Mouse (Mus musculus): ENCODE data around the gene Atxn1.
A peak's percentile ranks its signal among the peaks of the same experiment; 100 is the strongest.

The Atxn1 gene

GRCm38 (mm10) chr13:45964853-45965593 lies at the start of gene Atxn1:
TSS of gene Atxn1 (minus strand) at chr13:45965008.
- peak; percentile 77 for DNase-seq (ENCODE audit: low spot score)

- no peak for DNase-seq (ENCODE audit: low spot score)
Measured at GRCm38 (mm10) chr13:46011232-46011631, 46.4 kb upstream of the Atxn1 start.

GRCm38 (mm10) chr13:46010075-46010474 lies 45.3 kb upstream of the Atxn1 start:
- DNase-seq (ENCODE audit: low spot score), result no peak

DNA sequence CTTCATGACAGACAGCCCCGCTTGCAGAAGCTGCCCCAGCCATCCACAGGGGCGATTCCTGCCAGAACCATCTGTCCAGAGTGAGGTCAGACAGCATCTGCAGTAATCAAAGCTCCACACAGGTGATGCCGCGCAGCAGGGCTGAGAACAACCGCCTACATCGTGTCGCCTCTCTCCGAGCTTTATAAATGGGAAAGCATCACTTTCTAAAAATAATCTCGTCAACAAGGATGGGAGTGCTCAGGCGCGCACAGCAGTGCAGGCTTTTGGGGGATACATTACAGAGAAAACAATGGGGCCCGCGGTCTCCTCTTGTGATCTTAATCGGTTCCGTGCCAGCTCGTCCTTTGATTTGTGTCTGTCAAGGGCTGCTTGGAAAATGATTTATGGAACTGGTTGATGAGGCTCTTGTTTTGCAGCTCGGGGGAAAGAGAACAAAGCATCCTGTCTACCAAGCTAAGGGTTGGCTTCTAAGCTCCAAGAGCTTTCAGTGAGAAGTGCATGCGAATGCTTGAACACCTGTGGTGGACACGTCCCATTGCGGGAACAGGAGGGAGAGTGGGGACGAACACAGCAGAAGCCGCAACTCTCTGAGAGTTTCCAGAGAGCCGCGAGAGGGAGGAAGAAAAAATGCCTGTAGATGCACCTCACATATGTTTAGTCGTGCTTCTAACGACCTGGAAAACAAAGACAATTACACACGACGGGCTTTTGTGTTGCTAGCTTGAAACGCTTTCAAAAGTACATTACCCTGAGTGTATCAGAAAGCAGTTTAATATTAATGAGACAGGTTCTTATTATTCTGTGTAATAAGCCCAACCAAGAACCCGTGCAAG lies 44.2 kb upstream of the Atxn1 start:
- DNase-seq (ENCODE audit: low spot score), result no peak

DNA sequence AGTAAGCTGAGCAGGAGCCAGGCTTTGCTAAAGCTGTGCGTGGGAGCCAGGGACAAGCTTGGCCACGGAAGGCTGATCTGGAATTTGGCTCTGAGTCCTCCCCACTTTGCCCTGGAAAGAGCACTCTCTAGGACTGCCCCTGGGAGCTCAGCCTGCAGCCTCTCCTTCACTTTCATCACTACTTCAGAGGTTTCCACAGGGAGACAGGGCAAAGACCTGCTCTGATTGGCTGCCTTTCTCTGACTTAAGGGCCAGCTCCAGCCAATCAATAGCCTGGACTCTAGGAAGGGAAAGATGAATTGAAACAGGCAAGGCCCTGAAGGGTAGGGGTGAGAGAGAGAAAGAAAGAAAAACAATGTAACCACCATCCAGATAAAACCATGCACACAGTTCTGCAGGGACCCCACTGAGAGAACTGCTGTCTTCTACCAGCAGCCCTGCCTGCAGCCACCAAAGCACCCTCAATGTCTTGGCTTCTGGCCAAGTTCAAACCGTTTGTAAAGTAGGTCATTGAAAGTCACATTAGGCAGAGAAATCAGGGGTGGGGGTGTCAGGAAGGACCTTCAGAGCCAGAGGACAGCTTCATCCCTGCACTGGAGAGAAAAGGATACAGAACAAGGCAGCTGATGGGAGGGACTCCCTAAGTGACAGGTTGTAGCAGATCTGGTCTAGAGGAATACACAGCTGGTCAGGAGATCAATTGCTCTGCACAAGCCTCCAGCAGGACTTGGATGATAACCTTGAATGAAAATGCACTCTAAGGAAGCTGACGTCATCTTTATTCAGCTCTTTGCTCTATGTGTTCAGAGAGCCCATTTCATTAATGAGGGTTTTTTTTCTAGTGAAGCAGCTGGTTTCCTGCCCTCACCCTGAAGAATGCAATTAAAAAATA lies 41.6 kb upstream of the Atxn1 start:
- peak; percentile 42 for DNase-seq (ENCODE audit: low spot score)

DNA sequence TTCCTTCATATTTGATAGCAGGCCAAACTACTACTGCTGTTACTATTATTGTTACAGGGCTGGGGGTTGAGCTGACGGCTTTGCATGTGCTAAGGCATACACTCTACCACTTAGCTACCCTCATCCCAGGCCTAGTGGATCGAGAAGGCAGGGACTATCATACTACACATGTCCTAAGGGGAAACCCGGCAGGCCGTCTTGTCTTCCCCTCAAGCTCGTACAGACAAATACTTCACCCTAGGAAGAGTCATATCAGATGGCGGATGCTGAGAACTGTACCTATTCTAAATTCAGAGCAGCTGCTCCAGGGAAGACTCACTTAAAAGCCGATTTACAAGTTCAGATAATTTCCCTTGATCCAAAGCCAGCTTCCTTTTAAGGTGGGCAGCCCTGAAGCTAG lies 40.8 kb upstream of the Atxn1 start:
- DNase-seq (ENCODE audit: low spot score), result no peak

GRCm38 (mm10) chr13:46001356-46001755 lies 36.5 kb upstream of the Atxn1 start:
- no peak for DNase-seq (ENCODE audit: low spot score)

- DNase-seq (ENCODE audit: low spot score), result no peak
Measured at GRCm38 (mm10) chr13:45992953-45993352, 28.1 kb upstream of the Atxn1 start.

- no peak for DNase-seq (ENCODE audit: low spot score)
Measured at GRCm38 (mm10) chr13:45990486-45990885, 25.7 kb upstream of the Atxn1 start.

DNA sequence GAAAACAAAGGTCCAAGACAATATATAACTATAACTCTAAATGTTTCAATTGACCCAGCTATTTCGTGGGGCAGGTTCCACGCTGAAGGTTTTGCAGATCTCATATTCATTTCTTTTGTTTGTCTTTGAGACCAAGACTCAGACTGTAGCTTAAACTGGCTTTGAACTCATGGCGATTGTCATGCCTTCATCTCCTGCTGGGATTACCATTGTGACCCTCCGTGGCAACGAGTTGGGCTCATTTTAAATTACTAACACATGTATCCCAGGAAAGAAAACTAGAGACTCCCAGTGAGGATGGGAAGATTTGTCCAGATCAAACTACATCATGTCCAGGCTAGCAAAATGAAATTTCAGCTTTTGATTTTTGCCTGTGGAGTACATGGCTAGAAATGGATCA lies 14.4 kb upstream of the Atxn1 start:
- DNase-seq (ENCODE audit: low spot score), result no peak

GRCm38 (mm10) chr13:45976894-45977293 lies 12.1 kb upstream of the Atxn1 start:
- peak; percentile 51 for DNase-seq (ENCODE audit: low spot score)

GRCm38 (mm10) chr13:45974651-45975050 lies 9.8 kb upstream of the Atxn1 start:
- DNase-seq (ENCODE audit: low spot score), result no peak

- no peak for DNase-seq (ENCODE audit: low spot score)
Measured at GRCm38 (mm10) chr13:45973972-45974490, 9.2 kb upstream of the Atxn1 start.

- DNase-seq (ENCODE audit: low spot score), result no peak
Measured at GRCm38 (mm10) chr13:45970920-45971536, 6.2 kb upstream of the Atxn1 start.

DNA sequence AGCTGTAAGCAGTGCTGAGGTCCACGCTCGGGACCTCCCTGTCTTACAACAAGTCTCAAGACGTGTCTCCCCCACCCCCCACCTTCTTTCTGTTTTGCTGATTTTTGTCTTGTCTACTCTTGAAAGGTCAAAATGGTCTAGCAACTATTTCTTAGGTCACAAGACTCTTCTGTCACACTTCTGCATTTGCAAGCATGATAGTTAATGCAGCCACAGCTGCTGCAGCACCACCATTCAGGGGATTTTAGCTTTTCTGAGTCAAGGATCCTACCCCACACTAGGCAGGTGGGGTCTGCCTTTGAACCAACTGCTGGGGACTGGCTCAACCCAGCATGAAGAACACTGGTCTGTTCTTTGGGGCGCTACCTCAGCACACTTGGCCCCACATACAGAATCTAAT lies 3.4 kb upstream of the Atxn1 start:
- DNase-seq (ENCODE audit: low spot score), result no peak

DNA sequence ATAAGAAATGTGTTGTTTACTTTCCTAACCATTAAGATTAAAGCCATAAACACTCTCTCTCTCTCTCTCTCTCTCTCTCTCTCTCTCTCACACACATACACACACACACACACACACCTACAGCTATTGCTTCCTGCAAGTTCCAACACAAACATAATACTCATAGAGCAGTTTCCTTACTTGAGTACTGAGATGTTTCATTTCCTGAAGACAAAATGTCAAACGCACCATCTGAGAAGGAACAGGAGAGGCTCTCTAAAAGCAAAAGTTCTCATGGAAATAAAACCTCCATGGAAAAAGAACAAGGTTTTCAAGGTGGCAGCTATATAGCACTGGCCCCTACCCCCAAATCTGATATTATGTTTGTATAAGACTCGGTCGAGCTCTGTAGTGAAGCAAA lies 2.6 kb upstream of the Atxn1 start:
- no peak for DNase-seq (ENCODE audit: low spot score)

DNA sequence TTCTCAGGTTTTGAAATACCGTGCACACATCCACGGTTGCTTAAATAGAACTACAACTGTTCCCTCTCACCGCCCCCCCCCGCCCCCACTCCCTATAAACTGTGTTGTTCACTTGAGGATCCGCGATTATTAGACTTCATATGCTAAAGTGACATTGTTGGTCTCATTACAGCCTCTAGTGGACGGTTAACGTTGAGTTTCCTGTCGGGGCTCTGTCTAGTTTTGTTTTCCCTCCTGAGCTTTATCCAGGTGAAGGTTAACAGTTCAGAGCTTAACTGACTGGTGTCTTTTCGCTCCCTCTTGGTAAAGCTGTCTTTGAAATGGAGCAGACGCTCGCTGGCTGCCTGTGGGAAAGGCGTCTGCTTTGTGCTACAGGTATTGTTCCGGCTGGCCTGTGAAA lies 1.8 kb upstream of the Atxn1 start:
- no peak for DNase-seq (ENCODE audit: low spot score)

DNA sequence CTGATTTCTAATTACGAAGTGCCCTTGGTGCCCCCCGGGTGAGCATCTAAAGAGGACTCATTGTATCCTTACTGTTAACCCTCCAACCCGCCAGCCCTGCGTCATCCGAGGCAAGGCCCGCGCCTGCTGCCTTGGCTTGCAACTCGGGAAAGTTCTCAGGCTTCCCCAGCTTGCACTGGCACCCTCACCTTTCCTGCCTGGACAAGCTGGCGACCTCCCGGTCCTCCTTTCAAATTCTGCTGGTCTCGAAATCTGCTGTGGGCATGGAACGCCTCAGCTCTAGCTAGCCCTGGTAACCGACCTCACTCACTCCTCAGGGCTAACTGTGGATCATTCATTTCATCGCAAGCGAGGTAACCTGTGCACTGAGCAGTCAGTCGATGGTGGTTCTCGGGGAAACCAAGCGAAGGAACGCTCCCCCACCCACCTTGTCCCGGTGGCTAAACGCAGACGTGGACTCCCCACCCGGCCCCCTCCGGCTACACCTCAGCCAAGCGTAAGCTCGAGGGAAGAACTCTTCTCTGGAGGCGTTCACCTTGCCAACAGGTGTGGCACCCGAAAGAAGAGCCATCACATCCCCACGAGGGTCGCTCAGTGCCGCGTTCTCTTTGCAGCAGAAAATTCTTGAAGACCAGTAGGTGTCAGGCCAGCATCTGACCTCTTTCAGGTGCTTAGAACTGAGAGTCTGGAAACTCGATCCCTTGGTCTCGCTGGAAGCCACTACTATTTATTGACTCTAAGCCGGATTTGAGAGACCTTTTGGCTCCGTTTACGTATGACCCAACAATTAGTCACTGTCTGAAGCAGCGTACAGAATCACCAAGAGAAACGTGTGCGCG lies 1.0 kb upstream of the Atxn1 start:
- DNase-seq (ENCODE audit: low spot score), result peak; percentile 27

DNA sequence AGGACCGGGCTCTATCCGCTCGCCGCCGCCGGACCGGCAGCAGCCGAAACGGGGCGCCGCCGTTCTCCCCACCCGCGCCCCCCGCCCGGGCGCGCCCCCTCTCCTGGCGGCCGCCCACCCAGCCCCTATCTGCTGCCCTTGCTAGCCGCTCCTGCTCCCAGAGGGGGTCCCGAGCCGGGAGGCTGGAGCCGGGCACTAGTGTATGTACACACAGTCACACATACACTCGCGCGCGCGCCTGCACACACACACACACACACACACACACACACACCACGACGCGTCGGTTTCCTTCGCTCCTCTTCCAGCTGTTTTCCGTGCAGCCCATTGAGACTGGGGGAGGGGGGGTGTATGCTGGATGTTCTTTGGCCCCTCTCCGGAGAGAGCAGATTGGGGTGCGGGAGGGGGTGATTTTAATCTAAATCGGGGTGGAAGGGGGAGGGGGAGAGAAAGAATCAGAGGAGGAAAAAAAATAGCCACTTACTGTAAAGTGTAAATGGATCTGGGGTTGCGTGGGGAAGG lies 416 bp downstream of the Atxn1 start:
- DNase-seq (ENCODE audit: low spot score), result peak; percentile 66
